Mouse (Mus musculus) heart, embryonic 11.5 days (tissue): ENCODE measurements around the gene Gpc6. TPM values are rescaled to one million over a fixed set of nuclear protein-coding genes. Genes with fewer than 3 reads are reported as not detected.

Source experiments
- ATAC-seq: fragments of 200-750 bp; cut with Nextera tagmentation; replicated peaks from 2 replicates; pipeline ENCODE4 v1.8.0; 2017; ENCODE audit warnings: moderate library complexity; ENCODE audit not compliant: insufficient number of reproducible peaks, low FRiP score, low TSS enrichment
- H3K27ac ChIP-seq: fragments of 300-500 bp; sonication (generic); 2 replicates; pipeline ENCODE4 v1.5.1; 2014; ENCODE audit warnings: mild to moderate bottlenecking, low read depth, low read length
- H3K27me3 ChIP-seq: fragments of 300-500 bp; sonication (generic); 2 replicates; pipeline ENCODE4 v1.6.1; 2014; ENCODE audit warnings: mild to moderate bottlenecking, low read length, mixed read lengths; ENCODE audit not compliant: control insufficient read depth, insufficient read depth
- H3K36me3 ChIP-seq: fragments of 300-500 bp; sonication (generic); 2 replicates; pipeline ENCODE4 v1.6.1; 2014; ENCODE audit warnings: mild to moderate bottlenecking, low read length, moderate library complexity, mixed read lengths; ENCODE audit not compliant: control insufficient read depth, insufficient read depth
- H3K4me1 ChIP-seq: fragments of 300-500 bp; sonication (generic); 2 replicates; pipeline ENCODE4 v1.6.1; 2014; ENCODE audit warnings: low read length; ENCODE audit not compliant: control insufficient read depth, insufficient read depth
- H3K4me2 ChIP-seq: fragments of 300-500 bp; sonication (generic); 2 replicates; pipeline ENCODE4 v1.6.1; 2014; ENCODE audit warnings: mild to moderate bottlenecking, moderate library complexity
- H3K4me3 ChIP-seq: fragments of 300-500 bp; sonication (generic); 2 replicates; pipeline ENCODE4 v1.5.1; 2014; ENCODE audit warnings: low read depth, low read length
- H3K9ac ChIP-seq: fragments of 300-500 bp; sonication (generic); 2 replicates; pipeline ENCODE4 v1.6.1; 2014; ENCODE audit warnings: mild to moderate bottlenecking, low read depth, low read length, moderate library complexity
- H3K9me3 ChIP-seq: fragments of 300-500 bp; sonication (generic); replicated peaks from 2 replicates; pipeline ENCODE4 v1.6.1; 2016; ENCODE audit warnings: low read length; ENCODE audit not compliant: control insufficient read depth
- WGBS: fragments of 180-500 bp; shearing (Covaris S2); extraction: QIAGEN DNeasy Blood & Tissue Kit; methylation state at CpG from one replicate; pipeline ENCODE4 v1.1.7; 2014; ENCODE audit not compliant: insufficient replicate concordance; 5-methylcytosine and 5-hydroxymethylcytosine counted together
- polyA plus RNA-seq: library from polyadenylated mRNA; unstranded; fragments of >200 nt; fragmentation: Nextera tagmentation; extraction: Ambion mirVana; gene quantifications from 2 replicates; pipeline ENCODE4 v1.2.1, GENCODE M21; 2014

Gene Gpc6
- polyA plus RNA-seq, 1 experiment from 2014 or later, result 14.3 TPM

GRCm38 (mm10) chr14:117981532-117981931 lies 1056.4 kb downstream of the Gpc6 start:
- 90% methylated on average over 10 of the region's 10 CpGs for WGBS
- Histone ChIP-seq H3K9ac (no peak overlapping the region), H3K4me1 (no peaks in the 10 kb centered on the region), H3K4me3 (no peak overlapping the region), H3K27ac (no peak overlapping the region), H3K9me3 (peaks cover 4% of the 10 kb centered on the region; the same call in 1 of the 2 replicates), H3K36me3 (no peaks in the 10 kb centered on the region), H3K4me2 (no peak overlapping the region), H3K27me3 (peaks cover 41% of the 10 kb centered on the region)
- ATAC-seq, result no peak

- H3K36me3 ChIP-seq, result no peaks in the 10 kb centered on the region
- no peak for ATAC-seq
- no peaks in the 10 kb centered on the region for H3K9me3 ChIP-seq
- H3K4me2 ChIP-seq, result no peak overlapping the region
- H3K27ac ChIP-seq, result no peak overlapping the region
- 78% methylated on average over 10 of the region's 10 CpGs for WGBS
- no peak overlapping the region for H3K9ac ChIP-seq
- H3K4me3 ChIP-seq, result no peak overlapping the region
- no peaks in the 10 kb centered on the region for H3K4me1 ChIP-seq
- H3K27me3 ChIP-seq, result peaks cover 77% of the 10 kb centered on the region
These were observed 1063.3 kb downstream of the Gpc6 start for GRCm38 (mm10) chr14:117988444-117988843.

GRCm38 (mm10) chr14:117990203-117990602 lies 1065.1 kb downstream of the Gpc6 start:
- no peaks in the 10 kb centered on the region for H3K4me1 ChIP-seq
- no peaks in the 10 kb centered on the region for H3K9me3 ChIP-seq
- no peak overlapping the region for H3K27ac ChIP-seq
- no peak overlapping the region for H3K9ac ChIP-seq
- 76% methylated on average over 8 of the region's 8 CpGs for WGBS
- no peak overlapping the region for H3K4me3 ChIP-seq
- no peaks in the 10 kb centered on the region for H3K36me3 ChIP-seq
- H3K27me3 ChIP-seq, result peaks cover 77% of the 10 kb centered on the region
- H3K4me2 ChIP-seq, result no peak overlapping the region
- ATAC-seq, result no peak

GRCm38 (mm10) chr14:117992600-117993256 lies 1067.6 kb downstream of the Gpc6 start:
- Histone ChIP-seq H3K36me3 (no peaks in the 10 kb centered on the region), H3K9ac (no peak overlapping the region), H3K4me2 (no peak overlapping the region), H3K9me3 (no peaks in the 10 kb centered on the region), H3K4me1 (no peaks in the 10 kb centered on the region), H3K27me3 (peaks cover 68% of the 10 kb centered on the region), H3K4me3 (no peak overlapping the region), H3K27ac (no peak overlapping the region)
- ATAC-seq, result no peak
- 53% methylated on average over 8 of the region's 8 CpGs for WGBS

DNA sequence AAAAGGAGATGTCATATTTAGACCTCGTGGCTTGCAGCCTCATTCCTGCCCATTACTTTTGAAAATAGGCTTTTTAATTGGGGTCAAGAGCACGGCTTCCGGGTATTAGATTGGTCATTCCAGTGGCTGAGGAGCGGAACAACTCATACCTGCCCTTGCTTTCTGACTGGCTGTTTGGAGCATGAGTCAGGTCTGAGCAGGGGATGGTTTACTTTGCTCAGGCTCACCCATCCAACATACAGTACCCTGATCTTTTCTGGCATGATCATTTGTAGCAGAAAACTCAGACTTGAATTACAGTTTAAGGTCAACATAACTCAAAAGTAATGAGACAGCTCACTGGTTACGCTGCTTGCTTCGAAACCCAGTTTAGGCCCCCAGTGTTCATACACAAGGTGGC lies 1068.7 kb downstream of the Gpc6 start:
- Histone ChIP-seq H3K4me3 (no peak overlapping the region), H3K27ac (no peak overlapping the region), H3K9me3 (no peaks in the 10 kb centered on the region), H3K4me2 (no peak overlapping the region), H3K36me3 (no peaks in the 10 kb centered on the region), H3K4me1 (no peaks in the 10 kb centered on the region), H3K9ac (no peak overlapping the region), H3K27me3 (peaks cover 69% of the 10 kb centered on the region)
- no peak for ATAC-seq
- WGBS, result 88% methylated on average over 6 of the region's 6 CpGs

- H3K4me2 ChIP-seq, result no peak overlapping the region
- H3K9ac ChIP-seq, result no peak overlapping the region
- no peak overlapping the region for H3K27ac ChIP-seq
- peaks cover 51% of the 10 kb centered on the region for H3K27me3 ChIP-seq
- 81% methylated on average over 10 of the region's 10 CpGs for WGBS
- H3K4me3 ChIP-seq, result no peak overlapping the region
- no peak for ATAC-seq
- H3K36me3 ChIP-seq, result no peaks in the 10 kb centered on the region
- no peaks in the 10 kb centered on the region for H3K9me3 ChIP-seq
- H3K4me1 ChIP-seq, result peaks cover 15% of the 10 kb centered on the region
These were observed 1079.3 kb downstream of the Gpc6 start for GRCm38 (mm10) chr14:118004434-118004833.

- Histone ChIP-seq H3K27ac (no peak overlapping the region), H3K4me2 (no peak overlapping the region), H3K27me3 (peaks cover 59% of the 10 kb centered on the region), H3K4me3 (no peak overlapping the region), H3K9ac (no peak overlapping the region), H3K9me3 (no peaks in the 10 kb centered on the region), H3K4me1 (peaks cover 11% of the 10 kb centered on the region), H3K36me3 (no peaks in the 10 kb centered on the region)
- no peak for ATAC-seq
- 18% methylated on average over 5 of the region's 5 CpGs for WGBS
These were observed 1080.6 kb downstream of the Gpc6 start for GRCm38 (mm10) chr14:118005697-118006096.

- H3K27ac ChIP-seq, result no peak overlapping the region
- H3K27me3 ChIP-seq, result peaks cover 46% of the 10 kb centered on the region
- no peak overlapping the region for H3K4me2 ChIP-seq
- H3K36me3 ChIP-seq, result no peaks in the 10 kb centered on the region
- 76% methylated on average over 9 of the region's 9 CpGs for WGBS
- H3K9me3 ChIP-seq, result no peaks in the 10 kb centered on the region
- H3K9ac ChIP-seq, result no peak overlapping the region
- H3K4me3 ChIP-seq, result no peak overlapping the region
- H3K4me1 ChIP-seq, result no peaks in the 10 kb centered on the region
- ATAC-seq, result no peak
These were observed 1084.4 kb downstream of the Gpc6 start for GRCm38 (mm10) chr14:118009541-118009940.

DNA sequence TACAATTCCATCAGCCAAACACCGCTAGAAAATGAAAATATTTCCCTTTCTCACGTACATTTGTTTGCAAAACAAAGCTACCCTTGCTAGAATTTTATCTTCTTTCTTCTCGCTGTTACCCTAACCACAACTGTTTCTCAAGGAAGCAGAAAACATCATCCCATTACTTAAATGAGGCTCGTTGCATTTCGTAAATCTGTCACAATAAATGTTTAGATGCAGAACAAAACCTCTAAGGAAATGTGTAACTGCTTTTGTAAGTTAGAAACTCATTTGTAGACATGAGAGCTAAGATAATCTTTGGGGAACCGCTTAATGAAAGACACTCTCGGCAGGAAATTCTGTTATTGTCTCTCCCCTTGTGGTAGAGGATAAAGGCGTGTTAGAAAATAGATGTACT lies 1088.1 kb downstream of the Gpc6 start:
- Histone ChIP-seq H3K36me3 (no peaks in the 10 kb centered on the region), H3K4me3 (no peak overlapping the region), H3K4me2 (no peak overlapping the region), H3K27ac (no peak overlapping the region), H3K4me1 (no peaks in the 10 kb centered on the region), H3K9me3 (no peaks in the 10 kb centered on the region), H3K27me3 (peaks cover 24% of the 10 kb centered on the region), H3K9ac (no peak overlapping the region)
- 78% methylated on average over 8 of the region's 8 CpGs for WGBS
- no peak for ATAC-seq
